Mouse (Mus musculus) small intestine, adult 2 months (tissue): ENCODE data around the gene Fam192a. TPM values are rescaled to one million over a fixed set of nuclear protein-coding genes. Genes with fewer than 3 reads are reported as not detected.

ENCODE experiments used
- H3K27ac ChIP-seq: fragments of 200-500 bp; 2 replicates; pipeline ENCODE4 v1.5.1; 2012; ENCODE audit warnings: low read depth, low read length, control low read depth, inconsistent platforms; ENCODE audit not compliant: insufficient read depth
- H3K27me3 ChIP-seq: fragments of 200-500 bp; 2 replicates; pipeline ENCODE4 v1.6.1; 2012; ENCODE audit warnings: mild to moderate bottlenecking, moderate library complexity, low read length, inconsistent platforms; ENCODE audit not compliant: control insufficient read depth, insufficient read depth
- H3K36me3 ChIP-seq: fragments of 200-500 bp; 2 replicates; pipeline ENCODE4 v1.6.1; 2012; ENCODE audit warnings: mild to moderate bottlenecking, low read length, control low read depth, inconsistent platforms; ENCODE audit not compliant: control insufficient read depth, insufficient read depth
- H3K4me1 ChIP-seq: fragments of 200-500 bp; 2 replicates; pipeline ENCODE4 v1.6.1; 2012; ENCODE audit warnings: low read length, inconsistent platforms, mixed read lengths; ENCODE audit not compliant: control insufficient read depth, insufficient read depth, insufficient read length
- H3K4me3 ChIP-seq: fragments of 200-500 bp; 2 replicates; pipeline ENCODE4 v1.5.1; 2012; ENCODE audit warnings: low read depth, mild to moderate bottlenecking, control low read depth, inconsistent platforms, low read length, moderate library complexity
- CTCF ChIP-seq: fragments of 200-500 bp; IDR thresholded peaks from 2 replicates; pipeline ENCODE4 v1.5.1; 2012; ENCODE audit warnings: low read depth, mild to moderate bottlenecking, control low read depth, inconsistent platforms, low read length, moderate library complexity, mixed read lengths; ENCODE audit not compliant: insufficient replicate concordance, insufficient read length; ENCODE audit errors: extremely low read depth
- POLR2A ChIP-seq: fragments of 200-500 bp; IDR thresholded peaks from 2 replicates; pipeline ENCODE4 v1.6.1; 2012; ENCODE audit warnings: low read depth, mild to moderate bottlenecking, control low read depth, inconsistent platforms, low read length, moderate library complexity
- WGBS: fragments of 180-500 bp; shearing (Covaris S2); methylation state at CpG from one replicate; pipeline ENCODE4 v1.1.7; 2018; 5-methylcytosine and 5-hydroxymethylcytosine counted together
- polyA plus RNA-seq: library from polyadenylated mRNA; depleted of rRNA; stranded (reverse); fragments of >200 nt; gene quantifications from 2 replicates; pipeline ENCODE4 v1.2.3, GENCODE M21; 2012

The Fam192a gene
- polyA plus RNA-seq, 1 experiment: 24.2 TPM

GRCm38 (mm10) chr8:94561256-94561655 is 40.5 kb downstream of the Fam192a start:
- Histone ChIP-seq H3K4me3 (no peak overlapping the region), H3K36me3 (0 out of 2 replicates have a peak, but pooled peaks cover 4% of the 10 kb centered on the region), H3K27me3 (no peaks in the 10 kb centered on the region), H3K27ac (no peak overlapping the region), H3K4me1 (no peaks in the 10 kb centered on the region)
- TF ChIP-seq CTCF: no peak
- TF ChIP-seq POLR2A: no peak
- 79% methylated on average over 5 of the region's 5 CpGs for WGBS

- 84% methylated on average over 3 of the region's 3 CpGs for WGBS
- Histone ChIP-seq H3K36me3 (0 out of 2 replicates have a peak, but pooled peaks cover 4% of the 10 kb centered on the region), H3K4me3 (no peak overlapping the region), H3K4me1 (no peaks in the 10 kb centered on the region), H3K27me3 (no peaks in the 10 kb centered on the region), H3K27ac (no peak overlapping the region)
- TF ChIP-seq POLR2A (no peak), CTCF (no peak)
These were observed 44.5 kb downstream of the Fam192a start for GRCm38 (mm10) chr8:94557281-94557680.

- Histone ChIP-seq H3K4me1 (no peaks in the 10 kb centered on the region), H3K4me3 (no peak overlapping the region), H3K36me3 (no peaks in the 10 kb centered on the region; the same call in 1 of the 2 replicates), H3K27me3 (no peaks in the 10 kb centered on the region), H3K27ac (no peak overlapping the region)
- WGBS: 61% methylated on average over 2 of the region's 2 CpGs
- TF ChIP-seq CTCF (no peak), POLR2A (no peak)
These were observed 49.1 kb downstream of the Fam192a start for GRCm38 (mm10) chr8:94552696-94553095.

- H3K4me1 ChIP-seq: no peaks in the 10 kb centered on the region
- WGBS: 74% methylated on average over 17 of the region's 17 CpGs
- no peak overlapping the region for H3K27ac ChIP-seq
- no peak for TF ChIP-seq POLR2A
- no peak for TF ChIP-seq CTCF
- no peaks in the 10 kb centered on the region; the same call in 1 of the 2 replicates for H3K36me3 ChIP-seq
- H3K4me3 ChIP-seq: no peak overlapping the region
- no peaks in the 10 kb centered on the region for H3K27me3 ChIP-seq
These were observed 50.0 kb downstream of the Fam192a start for GRCm38 (mm10) chr8:94551471-94552422.

- Histone ChIP-seq H3K4me3 (no peak overlapping the region), H3K27me3 (no peaks in the 10 kb centered on the region), H3K36me3 (no peaks in the 10 kb centered on the region; the same call in 1 of the 2 replicates), H3K27ac (no peak overlapping the region), H3K4me1 (no peaks in the 10 kb centered on the region)
- TF ChIP-seq CTCF (no peak), POLR2A (no peak)
- 82% methylated on average over 5 of the region's 5 CpGs for WGBS
These were observed 51.8 kb downstream of the Fam192a start for GRCm38 (mm10) chr8:94549998-94550397.

- H3K27me3 ChIP-seq: no peaks in the 10 kb centered on the region
- no peak overlapping the region for H3K4me3 ChIP-seq
- WGBS: 73% methylated on average over 5 of the region's 5 CpGs
- no peak overlapping the region for H3K27ac ChIP-seq
- no peaks in the 10 kb centered on the region for H3K4me1 ChIP-seq
- TF ChIP-seq POLR2A (no peak), CTCF (no peak)
- no peaks in the 10 kb centered on the region; the same call in 1 of the 2 replicates for H3K36me3 ChIP-seq
These were observed 52.3 kb downstream of the Fam192a start for GRCm38 (mm10) chr8:94549482-94549881.

- no peaks in the 10 kb centered on the region for H3K4me1 ChIP-seq
- H3K27ac ChIP-seq: no peak overlapping the region
- TF ChIP-seq CTCF (no peak), POLR2A (no peak)
- H3K4me3 ChIP-seq: no peak overlapping the region
- WGBS: 75% methylated on average over 5 of the region's 5 CpGs
- no peaks in the 10 kb centered on the region for H3K27me3 ChIP-seq
- no peaks in the 10 kb centered on the region; the same call in 1 of the 2 replicates for H3K36me3 ChIP-seq
These were observed 52.8 kb downstream of the Fam192a start for GRCm38 (mm10) chr8:94549041-94549440.
